Mouse (Mus musculus): ENCODE measurements at regions not wholly inside any gene's neighbourhood (a gene's known extent, or its start where the extent isn't known, plus 50 kb on each side); places are given as distances from the start of the nearest gene placed in this dataset.

- no peaks in the 10 kb centered on the region for H3K27me3 ChIP-seq (ENCODE audit: control insufficient read depth, insufficient read depth, low read length)
- ATAC-seq (ENCODE audit: insufficient read depth), result no peak
Observed at GRCm38 (mm10) chr10:118620611-118621010, 179.8 kb downstream of the Ifng start.

GRCm38 (mm10) chr10:118621546-118621945, 180.7 kb downstream of the Ifng start:
- DNase-seq (ENCODE audit: low read depth in 3 of 3, low spot score in 3 of 3), result no peak
- Histone ChIP-seq H3K4me1 (replicated peaks; ENCODE audit: control insufficient read depth in 2 of 2, insufficient read depth in 2 of 2, low read length in 1 of 2) (no peaks in the 10 kb centered on the region), H3K9ac (replicated peaks) (no peak overlapping the region), H3K27ac (no peak overlapping the region), H3K4me2 (ENCODE audit: low read depth) (no peak overlapping the region), H3K4me3 (ENCODE audit: insufficient read depth in 1 of 2, low read depth in 2 of 2, low read length in 2 of 2) (no peak overlapping the region), H3K9me3 (ENCODE audit: control insufficient read depth, low read length) (no peaks in the 10 kb centered on the region), H3K27me3 (ENCODE audit: control insufficient read depth, insufficient read depth, low read length) (no peaks in the 10 kb centered on the region), H3K36me3 (replicated peaks; ENCODE audit: control insufficient read depth, insufficient read depth, low read depth) (no peaks in the 10 kb centered on the region)
- TF ChIP-seq CTCF (IDR thresholded peaks at IDR 0.05; ENCODE audit: low read depth), result no peak
- TF ChIP-seq EP300 (IDR thresholded peaks at IDR 0.05; ENCODE audit: low read depth), result no peak
- no peak for ATAC-seq (ENCODE audit: insufficient read depth)
- WGBS (ENCODE audit: insufficient replicate concordance), result 69% methylated on average over 4 of the region's 4 CpGs

More at GRCm38 (mm10) chr10:118620611-118621010, 179.8 kb downstream of the Ifng start:
- Histone ChIP-seq H3K4me2 (ENCODE audit: low read depth) (no peak overlapping the region), H3K4me1 (replicated peaks; ENCODE audit: control insufficient read depth in 2 of 2, insufficient read depth in 2 of 2, low read length in 1 of 2) (no peaks in the 10 kb centered on the region), H3K36me3 (replicated peaks; ENCODE audit: control insufficient read depth, insufficient read depth, low read depth) (no peaks in the 10 kb centered on the region), H3K9me3 (ENCODE audit: control insufficient read depth, low read length) (no peaks in the 10 kb centered on the region), H3K27ac (no peak overlapping the region), H3K9ac (replicated peaks) (no peak overlapping the region), H3K4me3 (ENCODE audit: insufficient read depth in 1 of 2, low read depth in 2 of 2, low read length in 2 of 2) (no peak overlapping the region)
- no peak for TF ChIP-seq CTCF (IDR thresholded peaks at IDR 0.05; ENCODE audit: low read depth)
- TF ChIP-seq EP300 (IDR thresholded peaks at IDR 0.05; ENCODE audit: low read depth), result no peak
- no peak for DNase-seq (ENCODE audit: low read depth in 3 of 3, low spot score in 3 of 3)

- no peaks in the 10 kb centered on the region for H3K36me3 ChIP-seq (replicated peaks; ENCODE audit: control insufficient read depth, insufficient read depth, low read depth)
- H3K9ac ChIP-seq (replicated peaks), result no peak overlapping the region
- TF ChIP-seq EP300 (IDR thresholded peaks at IDR 0.05; ENCODE audit: low read depth) (no peak), CTCF (IDR thresholded peaks at IDR 0.05; ENCODE audit: low read depth) (no peak)
- no peak overlapping the region for H3K27ac ChIP-seq
- H3K4me3 ChIP-seq (ENCODE audit: insufficient read depth in 1 of 2, low read depth in 2 of 2, low read length in 2 of 2), result no peak overlapping the region
- H3K9me3 ChIP-seq (ENCODE audit: control insufficient read depth, low read length), result no peaks in the 10 kb centered on the region
- WGBS (ENCODE audit: insufficient replicate concordance), result 67% methylated on average over 6 of the region's 6 CpGs
- H3K27me3 ChIP-seq (ENCODE audit: control insufficient read depth, insufficient read depth, low read length), result no peaks in the 10 kb centered on the region
- ATAC-seq (ENCODE audit: insufficient read depth), result no peak
- H3K4me1 ChIP-seq (replicated peaks; ENCODE audit: control insufficient read depth in 2 of 2, insufficient read depth in 2 of 2, low read length in 1 of 2), result no peaks in the 10 kb centered on the region
- H3K4me2 ChIP-seq (ENCODE audit: low read depth), result no peak overlapping the region
- no peak for DNase-seq (ENCODE audit: low read depth in 3 of 3, low spot score in 3 of 3)
Observed at GRCm38 (mm10) chr10:118622131-118622530, 181.3 kb downstream of the Ifng start.

GRCm38 (mm10) chr10:118622916-118623315, 182.1 kb downstream of the Ifng start:
- no peaks in the 10 kb centered on the region for H3K36me3 ChIP-seq (replicated peaks; ENCODE audit: control insufficient read depth, insufficient read depth, low read depth)
- H3K9me3 ChIP-seq (ENCODE audit: control insufficient read depth, low read length), result no peaks in the 10 kb centered on the region
- no peak for TF ChIP-seq CTCF (IDR thresholded peaks at IDR 0.05; ENCODE audit: low read depth)
- no peak for TF ChIP-seq EP300 (IDR thresholded peaks at IDR 0.05; ENCODE audit: low read depth)
- no peak overlapping the region for H3K27ac ChIP-seq
- H3K27me3 ChIP-seq (ENCODE audit: control insufficient read depth, insufficient read depth, low read length), result no peaks in the 10 kb centered on the region
- no peak for ATAC-seq (ENCODE audit: insufficient read depth)
- DNase-seq (ENCODE audit: low read depth in 3 of 3, low spot score in 3 of 3), result no peak
- no peak overlapping the region for H3K4me2 ChIP-seq (ENCODE audit: low read depth)
- H3K4me1 ChIP-seq (replicated peaks; ENCODE audit: control insufficient read depth in 2 of 2, insufficient read depth in 2 of 2, low read length in 1 of 2), result no peaks in the 10 kb centered on the region
- no peak overlapping the region for H3K9ac ChIP-seq (replicated peaks)
- H3K4me3 ChIP-seq (ENCODE audit: insufficient read depth in 1 of 2, low read depth in 2 of 2, low read length in 2 of 2), result no peak overlapping the region
- 73% methylated on average over 2 of the region's 2 CpGs for WGBS (ENCODE audit: insufficient replicate concordance)

GRCm38 (mm10) chr10:118624368-118624767, 183.5 kb downstream of the Ifng start:
- TF ChIP-seq CTCF (IDR thresholded peaks at IDR 0.05; ENCODE audit: low read depth) (no peak), EP300 (IDR thresholded peaks at IDR 0.05; ENCODE audit: low read depth) (no peak)
- DNase-seq (ENCODE audit: low read depth in 3 of 3, low spot score in 3 of 3), result no peak
- Histone ChIP-seq H3K9ac (replicated peaks) (no peak overlapping the region), H3K36me3 (replicated peaks; ENCODE audit: control insufficient read depth, insufficient read depth, low read depth) (no peaks in the 10 kb centered on the region), H3K27me3 (ENCODE audit: control insufficient read depth, insufficient read depth, low read length) (no peaks in the 10 kb centered on the region), H3K4me2 (ENCODE audit: low read depth) (no peak overlapping the region), H3K4me1 (replicated peaks; ENCODE audit: control insufficient read depth in 2 of 2, insufficient read depth in 2 of 2, low read length in 1 of 2) (no peaks in the 10 kb centered on the region), H3K4me3 (ENCODE audit: insufficient read depth in 1 of 2, low read depth in 2 of 2, low read length in 2 of 2) (no peak overlapping the region), H3K27ac (no peak overlapping the region), H3K9me3 (ENCODE audit: control insufficient read depth, low read length) (no peaks in the 10 kb centered on the region)
- ATAC-seq (ENCODE audit: insufficient read depth), result no peak
- WGBS (ENCODE audit: insufficient replicate concordance), result 69% methylated on average over 7 of the region's 7 CpGs

Data from liver, embryonic 14.5 days (tissue).